Mouse (Mus musculus) adrenal gland, adult 8-10 months (tissue): ENCODE data around the gene Syt2. TPM values are rescaled to one million over a fixed set of nuclear protein-coding genes. Genes with fewer than 3 reads are reported as not detected.
A peak's percentile ranks its signal among the peaks of the same experiment; 100 is the strongest.

Experiments used
- DNase-seq: peaks from one replicate; pipeline ENCODE4 v3.0.0; 2022
- total RNA-seq, 4 experiments: library from RNA; stranded (reverse); gene quantifications; 2 replicates each; pipeline ENCODE4 v1.2.4; 2022

The Syt2 gene
- total RNA-seq, 4 experiments from 2014 or later: 0.07 to 0.22 (median 0.11) TPM

DNA sequence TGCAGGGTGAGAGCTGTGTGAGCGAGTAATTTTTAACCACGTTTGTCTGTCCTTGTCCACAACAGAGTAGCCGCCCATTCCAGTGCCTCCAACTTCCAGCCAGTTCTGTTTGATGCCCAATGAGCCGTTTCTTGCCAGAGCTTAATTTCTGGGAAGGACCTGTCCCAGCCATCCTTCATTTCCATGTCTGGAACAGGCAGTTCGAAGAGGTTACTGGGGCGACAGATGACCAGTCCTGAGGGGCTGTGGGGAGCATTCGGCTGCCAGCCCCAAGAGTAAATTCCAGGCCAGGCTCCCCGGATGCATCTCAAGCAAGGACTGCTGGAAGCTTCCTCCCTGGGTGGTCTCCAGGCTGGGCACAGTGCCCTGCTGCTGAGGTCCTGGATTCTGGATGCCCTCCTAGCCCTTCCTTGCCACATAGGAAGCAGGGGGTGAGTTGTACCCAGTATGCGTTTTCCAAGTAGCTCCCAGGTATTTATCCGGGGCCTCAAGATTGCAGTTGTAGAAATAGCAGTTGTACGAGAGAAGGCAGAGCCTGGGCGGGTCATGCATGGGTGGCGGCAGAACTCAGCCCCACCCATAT is 4.9 kb downstream of the Syt2 start:
- DNase-seq: no peak

- no peak for DNase-seq
Measured at GRCm38 (mm10) chr1:134651851-134652398, 5.4 kb downstream of the Syt2 start.

DNA sequence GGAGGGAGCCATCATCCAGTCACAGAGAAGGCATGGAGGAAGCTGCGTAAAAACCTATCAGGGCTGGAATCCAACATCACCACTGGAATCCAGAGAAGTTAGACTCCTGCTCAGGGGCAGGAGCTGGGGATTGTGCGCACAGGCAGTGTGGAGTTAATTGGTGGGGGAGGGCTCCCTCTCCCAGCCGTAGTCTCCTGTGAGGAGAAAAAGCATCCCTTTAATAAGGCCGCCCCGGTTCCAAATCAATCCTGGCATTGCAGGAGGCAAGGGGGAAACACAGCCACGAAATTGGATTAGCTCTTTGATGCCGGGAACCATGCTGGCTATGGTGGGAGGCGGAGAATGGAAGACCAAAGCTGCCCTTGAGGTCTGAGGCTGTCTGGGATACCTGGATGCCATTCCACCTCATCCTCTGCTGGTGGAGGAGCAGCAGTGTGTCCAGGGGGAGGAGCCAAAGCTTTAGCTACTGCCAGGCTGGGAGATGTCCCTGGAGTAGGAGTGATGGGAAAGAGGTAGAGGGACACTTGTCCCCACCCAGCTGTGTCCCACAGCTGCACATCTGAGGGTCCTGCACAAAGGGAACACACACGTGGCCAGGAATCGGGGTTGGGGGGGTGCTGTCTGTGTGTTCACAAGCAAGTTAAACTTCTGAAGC is 7.3 kb downstream of the Syt2 start:
- DNase-seq: no peak

- DNase-seq: no peak
Measured at GRCm38 (mm10) chr1:134658841-134659240, 12.4 kb downstream of the Syt2 start.

DNA sequence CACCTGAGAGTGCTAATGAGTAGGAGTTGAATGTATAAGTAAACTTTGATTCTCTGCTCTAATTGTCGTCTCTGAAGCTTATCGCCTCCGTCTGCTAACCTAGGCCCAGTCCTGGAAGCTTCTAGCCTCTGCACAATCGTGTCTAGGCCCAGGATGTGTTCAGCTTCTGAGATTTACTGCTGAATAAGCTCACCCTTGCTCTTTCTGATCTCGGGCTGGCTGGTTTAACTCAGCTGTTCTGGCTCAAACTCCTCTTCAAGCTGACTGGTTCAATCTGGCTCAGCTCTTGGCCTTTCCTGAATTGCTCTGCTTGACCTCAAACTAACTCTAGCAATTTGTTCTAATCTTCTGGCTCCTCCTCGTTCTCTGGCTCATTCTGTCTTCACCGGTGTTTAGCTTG is 13.7 kb downstream of the Syt2 start:
- no peak for DNase-seq

- no peak for DNase-seq
Measured at GRCm38 (mm10) chr1:134671234-134672070, 25.0 kb downstream of the Syt2 start.

GRCm38 (mm10) chr1:134674312-134674711 is 27.8 kb downstream of the Syt2 start:
- DNase-seq: peak; percentile 3

GRCm38 (mm10) chr1:134679445-134679844 is 33.0 kb downstream of the Syt2 start:
- no peak for DNase-seq

DNA sequence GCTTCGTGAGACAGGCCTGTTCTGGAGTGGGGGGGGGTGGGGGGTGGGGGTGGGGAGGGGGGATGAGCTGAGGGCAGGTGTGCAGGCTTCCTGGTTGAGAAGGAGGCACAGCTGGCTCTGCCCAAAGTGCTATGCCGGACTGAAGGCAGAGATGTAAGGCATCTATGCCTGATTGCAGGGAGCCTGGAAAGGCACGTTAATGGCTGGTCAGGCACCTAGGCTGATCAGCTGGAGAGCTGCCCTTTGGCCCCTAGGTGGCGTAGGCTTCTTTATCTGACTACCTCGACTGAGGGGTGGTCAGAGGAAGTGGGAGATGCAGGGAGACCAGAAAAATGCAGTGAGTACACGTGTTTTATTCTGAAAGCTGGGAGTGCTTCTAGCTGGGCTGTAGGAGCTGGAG is 34.1 kb downstream of the Syt2 start:
- DNase-seq: no peak

- no peak for DNase-seq
Measured at GRCm38 (mm10) chr1:134682460-134682859, 36.0 kb downstream of the Syt2 start.

GRCm38 (mm10) chr1:134686834-134687421 is 40.5 kb downstream of the Syt2 start:
- DNase-seq: no peak

DNA sequence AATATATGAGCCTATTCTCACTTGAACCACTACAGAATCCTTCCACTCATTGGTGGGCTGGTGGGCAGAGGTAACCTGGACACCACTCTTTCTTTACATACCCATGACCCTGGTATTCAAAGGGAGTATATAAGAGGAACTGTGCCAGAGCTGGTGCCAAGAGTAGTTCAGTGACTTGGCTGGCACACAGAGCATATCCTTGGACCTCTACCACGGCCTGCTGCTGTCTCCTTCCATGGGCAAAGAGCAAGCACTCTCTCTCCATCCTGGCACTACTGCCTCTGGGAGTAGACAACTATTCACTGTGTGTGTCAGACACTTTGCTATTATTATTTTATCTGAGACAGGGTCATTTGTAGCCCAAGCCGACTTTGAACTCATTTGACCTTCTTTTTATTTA is 49.8 kb downstream of the Syt2 start:
- no peak for DNase-seq

GRCm38 (mm10) chr1:134697073-134697472 is 50.6 kb downstream of the Syt2 start:
- DNase-seq: no peak

- DNase-seq: no peak
Measured at GRCm38 (mm10) chr1:134697522-134698250, 51.2 kb downstream of the Syt2 start.

DNA sequence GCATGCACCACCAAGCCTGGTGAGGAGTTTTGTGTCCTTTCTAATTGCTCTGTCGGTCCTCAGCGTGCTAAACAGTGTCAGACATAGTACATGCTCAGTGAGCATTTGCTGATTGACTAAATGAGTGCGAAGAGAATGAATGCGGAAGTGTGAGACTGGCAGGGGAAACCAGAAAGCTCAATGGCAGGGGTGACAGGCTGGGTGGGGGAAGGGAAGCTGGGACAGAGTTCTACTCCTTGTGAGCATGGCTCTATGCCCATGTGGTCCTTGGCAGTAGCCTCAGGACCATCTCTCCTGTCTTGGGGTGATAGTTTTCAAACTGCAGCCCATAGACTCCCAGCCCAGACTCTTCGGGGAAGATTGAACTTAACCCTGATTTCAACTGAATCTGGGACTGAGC is 52.0 kb downstream of the Syt2 start:
- DNase-seq: no peak

- DNase-seq: no peak
Measured at GRCm38 (mm10) chr1:134699390-134699789, 52.9 kb downstream of the Syt2 start.

DNA sequence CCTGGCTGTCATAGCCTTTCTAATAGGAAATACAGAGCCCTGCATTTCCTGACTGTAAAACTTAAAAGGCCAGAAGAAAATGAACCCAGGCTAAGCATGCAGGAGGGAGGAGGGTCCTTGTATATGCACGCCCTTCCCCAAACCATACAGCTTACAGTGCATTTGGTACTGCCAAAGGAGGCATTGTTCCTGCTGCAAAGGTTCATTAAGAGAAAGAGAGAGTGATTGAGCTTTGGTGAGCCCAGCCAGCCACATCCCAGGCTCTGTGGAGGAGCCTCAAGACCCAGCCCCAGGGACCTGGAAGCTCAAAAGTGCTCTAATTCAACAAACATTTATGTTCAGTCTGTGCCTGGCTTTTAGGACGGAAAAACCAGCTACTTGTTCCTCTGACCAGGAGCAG is 53.7 kb downstream of the Syt2 start:
- no peak for DNase-seq

DNA sequence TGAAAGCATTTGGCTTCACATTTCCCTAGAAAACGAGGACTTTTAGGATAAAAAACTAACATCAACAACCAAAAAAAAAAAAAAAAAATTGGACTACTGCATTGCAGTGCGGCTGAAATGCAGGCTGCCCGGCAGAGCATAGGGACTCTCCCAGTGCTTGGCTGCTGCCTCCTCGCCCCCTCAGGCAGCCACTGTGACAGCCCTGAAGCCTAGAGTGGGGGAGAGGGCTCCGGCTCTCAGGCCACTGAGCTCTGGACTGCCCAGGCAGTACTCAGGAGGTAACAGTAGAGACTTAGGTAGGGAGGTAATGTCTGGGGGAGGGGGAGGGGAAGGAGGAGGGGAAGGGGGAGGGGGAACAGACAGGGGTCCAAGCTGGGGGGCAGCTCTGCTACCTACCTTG is 54.2 kb downstream of the Syt2 start:
- no peak for DNase-seq

DNA sequence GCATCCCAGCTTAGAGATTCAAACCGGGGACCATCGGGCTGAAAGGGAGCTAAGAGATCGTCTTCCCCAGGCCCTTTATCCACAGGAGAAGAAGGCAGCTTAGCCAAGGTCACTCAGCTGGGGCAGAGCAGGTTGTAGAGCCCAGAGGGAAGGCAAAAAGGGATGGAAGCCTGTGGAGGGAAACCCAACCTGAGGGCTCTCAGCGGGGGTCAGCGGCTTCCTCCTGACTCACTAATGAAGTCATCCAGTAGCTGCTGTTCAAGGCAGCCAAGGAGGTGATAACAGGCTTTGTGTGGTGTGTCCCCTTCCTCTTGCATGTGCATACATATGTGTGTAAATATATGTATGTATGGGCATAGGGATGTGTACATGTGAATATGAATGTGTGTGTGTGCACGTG is 54.7 kb downstream of the Syt2 start:
- no peak for DNase-seq

- no peak for DNase-seq
Measured at GRCm38 (mm10) chr1:134703232-134703631, 56.8 kb downstream of the Syt2 start.

DNA sequence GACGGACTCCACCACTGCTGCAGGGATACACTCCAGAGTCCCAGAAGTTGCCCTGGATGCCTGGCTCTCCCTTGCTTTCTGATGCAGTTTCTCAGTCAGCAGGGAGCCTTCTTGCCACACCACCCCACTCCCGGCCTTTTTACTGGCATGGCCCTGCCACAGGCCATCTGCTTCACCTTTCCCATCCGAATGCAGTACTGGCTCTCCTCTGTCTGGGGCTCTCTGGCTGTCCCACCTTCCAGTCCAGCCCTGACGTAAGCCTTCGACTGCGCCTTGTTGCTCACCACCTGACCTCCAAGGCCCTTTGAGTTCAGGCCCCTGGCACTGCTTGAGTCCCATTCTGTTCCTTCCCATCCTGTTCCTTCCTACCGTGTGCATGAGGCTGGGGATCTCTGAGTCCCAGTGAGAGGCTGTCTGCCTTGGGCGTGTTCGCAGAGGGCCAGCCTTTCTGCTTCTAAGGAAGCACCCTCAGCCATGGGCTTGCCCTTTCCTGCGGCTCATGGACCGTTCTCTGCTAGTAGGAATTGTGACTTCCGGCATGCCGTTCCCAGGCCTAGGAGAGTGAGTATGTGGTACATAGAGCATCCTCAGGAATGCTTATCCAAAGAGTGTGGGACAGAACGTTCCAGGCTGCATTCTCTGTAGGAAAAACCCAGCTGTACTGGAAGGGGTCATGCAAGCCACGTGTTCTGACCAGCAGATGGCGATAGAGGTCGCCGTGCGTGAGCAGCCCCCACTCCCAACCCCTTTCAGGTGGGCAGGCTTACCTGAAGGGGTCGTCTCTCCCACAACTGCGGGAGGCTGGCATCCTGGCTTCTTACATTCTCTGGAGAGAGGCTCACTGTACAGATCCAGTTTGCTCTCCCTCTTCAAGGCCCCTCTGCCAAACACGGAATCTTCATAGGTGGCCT is 58.2 kb downstream of the Syt2 start:
- no peak for DNase-seq
